Mouse (Mus musculus) forebrain, embryonic 14.5 days (tissue): Measurements from ENCODE around the gene Sesn3. TPM values are rescaled to one million over a fixed set of nuclear protein-coding genes. Genes with fewer than 3 reads are reported as not detected.
"Not testable (repeated sequence)": the region's sequence is repeated elsewhere in the genome, so short reads cannot be mapped to it uniquely, and the experiment has no call there.

Source experiments
- ATAC-seq: fragments of 200-750 bp; cut with Nextera tagmentation; 2 replicates; pipeline ENCODE4 v1.8.0; 2017; ENCODE audit warnings: mild to moderate bottlenecking, moderate library complexity
- DNase-seq: peaks from one replicate; pipeline ENCODE4 v3.0.0-alpha.2; 2015; ENCODE audit warnings: low spot score
- H3K27ac ChIP-seq: fragments of 300-500 bp; sonication (generic); 2 replicates; pipeline ENCODE4 v1.5.1; 2014; ENCODE audit warnings: low read depth, mild to moderate bottlenecking, control low read depth, low read length, moderate library complexity
- H3K27me3 ChIP-seq: fragments of 300-500 bp; sonication (generic); replicated peaks from 2 replicates; pipeline ENCODE4 v1.6.1; 2014; ENCODE audit warnings: low read length, control low read depth, mixed read lengths; ENCODE audit not compliant: control insufficient read depth, insufficient read depth
- H3K36me3 ChIP-seq: fragments of 300-500 bp; sonication (generic); 2 replicates; pipeline ENCODE4 v1.6.1; 2014; ENCODE audit warnings: low read length, control low read depth; ENCODE audit not compliant: control insufficient read depth, insufficient read depth
- H3K4me1 ChIP-seq: fragments of 300-500 bp; sonication (generic); 2 replicates; pipeline ENCODE4 v1.6.1; 2014; ENCODE audit warnings: antibody characterized with exemption, low read length, control low read depth; ENCODE audit not compliant: control insufficient read depth, insufficient read depth
- H3K4me2 ChIP-seq: fragments of 300-500 bp; sonication (generic); 2 replicates; pipeline ENCODE4 v1.6.1; 2014; ENCODE audit warnings: mild to moderate bottlenecking, control low read depth, low read length
- H3K4me3 ChIP-seq: fragments of 300-500 bp; sonication (generic); 2 replicates; pipeline ENCODE4 v1.5.1; 2014; ENCODE audit warnings: low read depth, low read length, control low read depth
- H3K9ac ChIP-seq: fragments of 300-500 bp; sonication (generic); 2 replicates; pipeline ENCODE4 v1.6.1; 2014; ENCODE audit warnings: mild to moderate bottlenecking, low read length, control low read depth, moderate library complexity
- H3K9me3 ChIP-seq: fragments of 300-500 bp; sonication (generic); replicated peaks from 2 replicates; pipeline ENCODE4 v1.6.1; 2016; ENCODE audit warnings: low read length, control low read depth, mixed read lengths; ENCODE audit not compliant: control insufficient read depth
- WGBS: fragments of 180-500 bp; shearing (Covaris S2); extraction: QIAGEN DNeasy Blood & Tissue Kit; methylation state at CpG from one replicate; pipeline ENCODE4 v1.1.7; 2014; 5-methylcytosine and 5-hydroxymethylcytosine counted together
- polyA plus RNA-seq: library from polyadenylated mRNA; unstranded; fragments of >200 nt; fragmentation: Nextera tagmentation; extraction: Ambion mirVana; gene quantifications from 2 replicates; pipeline ENCODE4 v1.2.1, GENCODE M21; 2014

Sesn3 gene
- polyA plus RNA-seq, 1 experiment from 2014 or later = 12.4 TPM

- no peak for DNase-seq
- no peaks in the 10 kb centered on the region for H3K27me3 ChIP-seq
- ATAC-seq = no peak
- H3K9ac ChIP-seq = no peak overlapping the region
- no peak overlapping the region for H3K4me2 ChIP-seq
- H3K27ac ChIP-seq = no peak overlapping the region
- no peaks in the 10 kb centered on the region for H3K4me1 ChIP-seq
- no peaks in the 10 kb centered on the region for H3K9me3 ChIP-seq
- H3K36me3 ChIP-seq = peaks cover 31% of the 10 kb centered on the region
- H3K4me3 ChIP-seq = no peak overlapping the region
- WGBS = 100% methylated on average over 1 of the region's 1 CpGs
Measured at GRCm38 (mm10) chr9:14316618-14317017, 41.8 kb downstream of the Sesn3 start.

GRCm38 (mm10) chr9:14335829-14336228 is 61.0 kb downstream of the Sesn3 start:
- Histone ChIP-seq H3K4me2 (no peak overlapping the region), H3K4me3 (no peak overlapping the region), H3K27me3 (no peaks in the 10 kb centered on the region), H3K36me3 (no peaks in the 10 kb centered on the region), H3K9me3 (no peaks in the 10 kb centered on the region), H3K27ac (no peak overlapping the region), H3K9ac (no peak overlapping the region), H3K4me1 (no peaks in the 10 kb centered on the region)
- DNase-seq = no peak
- no peak for ATAC-seq
- WGBS = 85% methylated on average over 4 of the region's 4 CpGs

- Histone ChIP-seq H3K4me1 (no peaks in the 10 kb centered on the region), H3K9me3 (no peaks in the 10 kb centered on the region), H3K27ac (no peak overlapping the region), H3K4me3 (no peak overlapping the region), H3K9ac (no peak overlapping the region), H3K27me3 (no peaks in the 10 kb centered on the region), H3K4me2 (no peak overlapping the region), H3K36me3 (no peaks in the 10 kb centered on the region)
- WGBS = 76% methylated on average over 3 of the region's 3 CpGs
- DNase-seq = no peak
- no peak for ATAC-seq
Measured at GRCm38 (mm10) chr9:14336901-14337300, 62.0 kb downstream of the Sesn3 start.

DNA sequence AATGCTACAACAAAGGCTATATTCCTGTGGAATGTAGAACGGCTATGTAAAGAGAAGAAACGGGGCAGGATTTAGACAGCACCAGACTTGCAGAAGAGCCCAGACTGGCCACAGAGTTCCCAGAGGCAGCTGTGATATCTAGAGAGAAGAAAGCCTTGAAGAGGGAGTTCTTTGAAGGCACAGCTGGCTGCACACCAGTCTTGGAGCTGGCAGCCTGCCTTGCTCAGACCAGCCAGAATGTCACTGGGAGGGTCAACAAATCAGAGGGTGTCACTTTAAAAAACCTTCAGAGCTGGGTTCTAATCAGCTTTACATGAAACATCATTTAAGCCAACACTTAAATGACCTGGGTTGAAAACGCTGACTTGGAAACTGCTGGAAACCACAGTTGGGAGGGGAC is 63.8 kb downstream of the Sesn3 start:
- H3K9ac ChIP-seq = no peak overlapping the region
- WGBS = 80% methylated on average over 3 of the region's 3 CpGs
- ATAC-seq (no peak), DNase-seq (no peak)
- H3K9me3 ChIP-seq = no peaks in the 10 kb centered on the region
- no peaks in the 10 kb centered on the region for H3K36me3 ChIP-seq
- H3K4me3 ChIP-seq = no peak overlapping the region
- no peak overlapping the region for H3K27ac ChIP-seq
- H3K27me3 ChIP-seq = no peaks in the 10 kb centered on the region
- H3K4me2 ChIP-seq = no peak overlapping the region
- H3K4me1 ChIP-seq = no peaks in the 10 kb centered on the region

DNA sequence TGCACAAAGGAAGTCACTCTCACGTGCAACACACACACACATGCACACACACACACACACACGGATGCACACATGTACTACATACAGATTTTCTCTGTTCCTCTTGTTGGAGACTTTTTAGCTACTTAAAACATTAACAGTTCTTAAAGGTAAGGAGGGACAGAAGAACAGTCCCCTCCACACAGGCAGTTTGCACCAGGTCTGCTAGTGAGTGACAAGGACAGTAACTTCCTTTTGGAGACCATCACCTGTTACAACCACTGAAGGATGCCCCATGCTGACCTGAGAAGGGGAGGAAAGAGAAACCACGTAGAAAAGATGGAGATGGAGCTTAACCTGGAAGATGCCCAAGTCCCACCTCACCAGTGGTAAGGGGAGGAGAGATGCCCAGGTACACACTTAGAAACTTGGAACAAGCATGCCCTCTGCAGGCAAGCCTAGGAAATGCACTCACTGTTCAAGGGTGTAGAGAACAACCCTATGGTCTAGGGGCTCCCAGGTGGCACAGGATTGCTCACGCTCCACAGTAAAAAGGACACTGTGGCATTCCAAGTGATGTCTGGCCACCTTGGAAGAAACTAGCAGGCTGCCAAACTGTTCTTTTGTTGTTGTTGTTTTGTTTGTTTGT is 67.3 kb downstream of the Sesn3 start:
- Histone ChIP-seq H3K9ac (no peak overlapping the region), H3K9me3 (no peaks in the 10 kb centered on the region), H3K4me2 (no peak overlapping the region), H3K4me1 (no peaks in the 10 kb centered on the region), H3K27ac (no peak overlapping the region), H3K4me3 (no peak overlapping the region), H3K27me3 (no peaks in the 10 kb centered on the region), H3K36me3 (no peaks in the 10 kb centered on the region)
- WGBS = 53% methylated on average over 4 of the region's 4 CpGs
- DNase-seq (peak; percentile 86), ATAC-seq (peak; percentile 93)

- WGBS = 90% methylated on average over 4 of the region's 4 CpGs
- H3K4me3 ChIP-seq, DNase-seq, ATAC-seq, H3K4me2 ChIP-seq, H3K27me3 ChIP-seq, H3K27ac ChIP-seq, H3K9me3 ChIP-seq, H3K4me1 ChIP-seq, H3K9ac ChIP-seq, H3K36me3 ChIP-seq: not testable (repeated sequence)
Measured at GRCm38 (mm10) chr9:14345866-14346265, 71.0 kb downstream of the Sesn3 start.

GRCm38 (mm10) chr9:14348416-14348815 is 73.5 kb downstream of the Sesn3 start:
- Histone ChIP-seq H3K36me3 (no peaks in the 10 kb centered on the region), H3K4me1 (no peaks in the 10 kb centered on the region), H3K27ac (no peak overlapping the region), H3K9me3 (no peaks in the 10 kb centered on the region), H3K4me2 (no peak overlapping the region), H3K4me3 (no peak overlapping the region), H3K9ac (no peak overlapping the region), H3K27me3 (no peaks in the 10 kb centered on the region)
- ATAC-seq = no peak
- peak; percentile 6 for DNase-seq
- WGBS = 50% methylated on average over 4 of the region's 4 CpGs

DNA sequence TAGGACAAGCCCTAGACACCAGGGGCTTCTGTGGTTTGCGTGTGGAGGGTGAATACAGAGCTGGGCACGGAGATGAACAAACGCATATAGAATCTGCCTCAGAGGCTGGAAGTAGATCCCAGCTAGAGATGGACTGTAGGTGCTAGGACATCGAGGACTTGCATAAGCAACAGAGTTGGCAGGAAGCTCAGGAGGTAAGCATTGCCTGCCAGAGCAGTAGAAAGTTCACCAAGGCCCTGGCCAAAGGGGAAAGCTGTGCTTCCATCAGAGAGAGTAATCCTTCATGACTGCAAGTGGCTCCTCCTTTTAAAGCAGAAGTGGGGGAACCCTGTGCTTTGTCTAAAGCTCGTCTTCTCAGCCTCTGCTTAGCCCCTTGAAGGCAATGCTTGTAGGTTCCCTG is 74.5 kb downstream of the Sesn3 start:
- no peak for DNase-seq
- Histone ChIP-seq H3K4me1 (no peaks in the 10 kb centered on the region), H3K27ac (no peak overlapping the region), H3K36me3 (no peaks in the 10 kb centered on the region), H3K9me3 (no peaks in the 10 kb centered on the region), H3K9ac (no peak overlapping the region), H3K4me3 (no peak overlapping the region), H3K27me3 (no peaks in the 10 kb centered on the region), H3K4me2 (no peak overlapping the region)
- ATAC-seq = no peak
- 85% methylated on average over 5 of the region's 5 CpGs for WGBS

DNA sequence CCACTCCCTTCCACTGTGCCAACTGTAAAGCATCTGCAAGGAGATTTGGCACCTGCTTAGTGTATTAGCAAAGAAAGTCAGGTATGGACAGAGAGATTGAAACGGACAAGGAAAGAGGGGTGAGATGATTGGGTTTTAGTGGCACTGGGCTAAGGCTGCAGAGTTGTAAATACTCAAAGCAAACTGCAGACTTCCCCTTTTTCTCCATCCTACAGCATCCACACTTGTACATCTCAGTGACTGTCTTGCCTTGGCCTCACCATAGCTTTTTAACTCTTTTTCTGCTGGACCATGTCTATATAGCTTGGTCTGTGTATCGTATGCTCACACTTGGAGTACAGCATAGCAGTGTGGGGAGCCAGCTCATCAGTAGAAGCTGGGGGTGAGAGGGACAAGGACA is 75.9 kb downstream of the Sesn3 start:
- Histone ChIP-seq H3K4me1 (no peaks in the 10 kb centered on the region), H3K36me3 (no peaks in the 10 kb centered on the region), H3K9ac (no peak overlapping the region), H3K4me2 (no peak overlapping the region), H3K27me3 (no peaks in the 10 kb centered on the region), H3K27ac (no peak overlapping the region), H3K9me3 (no peaks in the 10 kb centered on the region), H3K4me3 (no peak overlapping the region)
- WGBS = 82% methylated on average over 2 of the region's 2 CpGs
- DNase-seq (no peak), ATAC-seq (no peak)
